Mouse (Mus musculus) kidney, adult 9 months (tissue): Measurements from ENCODE around the gene Susd1.

Experiments
- DNase-seq: peaks from one replicate; pipeline ENCODE4 v3.0.0; 2022

Susd1 gene

GRCm38 (mm10) chr4:59379876-59380275 is 58.6 kb downstream of the Susd1 start:
- no peak for DNase-seq

GRCm38 (mm10) chr4:59378631-59379030 is 59.8 kb downstream of the Susd1 start:
- no peak for DNase-seq

GRCm38 (mm10) chr4:59374271-59374938 is 64.0 kb downstream of the Susd1 start:
- DNase-seq, result no peak

- no peak for DNase-seq
These were observed 65.8 kb downstream of the Susd1 start for GRCm38 (mm10) chr4:59372546-59373157.

- no peak for DNase-seq
These were observed 66.5 kb downstream of the Susd1 start for GRCm38 (mm10) chr4:59371910-59372309.

GRCm38 (mm10) chr4:59369941-59370340 is 68.5 kb downstream of the Susd1 start:
- DNase-seq, result no peak

GRCm38 (mm10) chr4:59368118-59368517 is 70.3 kb downstream of the Susd1 start:
- DNase-seq, result no peak

GRCm38 (mm10) chr4:59366206-59366605 is 72.2 kb downstream of the Susd1 start:
- DNase-seq, result no peak

GRCm38 (mm10) chr4:59365571-59365970 is 72.9 kb downstream of the Susd1 start:
- DNase-seq, result no peak

GRCm38 (mm10) chr4:59364229-59365173 is 73.9 kb downstream of the Susd1 start:
- no peak for DNase-seq

- peak; percentile 59 for DNase-seq
These were observed 75.4 kb downstream of the Susd1 start for GRCm38 (mm10) chr4:59363041-59363440.

GRCm38 (mm10) chr4:59360704-59361103 is 77.7 kb downstream of the Susd1 start:
- peak; percentile 85 for DNase-seq

GRCm38 (mm10) chr4:59359921-59360320 is 78.5 kb downstream of the Susd1 start:
- no peak for DNase-seq

GRCm38 (mm10) chr4:59358960-59359359 is 79.5 kb downstream of the Susd1 start:
- DNase-seq, result no peak

GRCm38 (mm10) chr4:59355421-59355820 is 83.0 kb downstream of the Susd1 start:
- no peak for DNase-seq

- DNase-seq, result no peak
These were observed 83.8 kb downstream of the Susd1 start for GRCm38 (mm10) chr4:59354666-59355065.

- no peak for DNase-seq
These were observed 86.5 kb downstream of the Susd1 start for GRCm38 (mm10) chr4:59351938-59352337.

- DNase-seq, result no peak
These were observed 88.1 kb downstream of the Susd1 start for GRCm38 (mm10) chr4:59350354-59350753.

GRCm38 (mm10) chr4:59349425-59350185 is 88.8 kb downstream of the Susd1 start:
- DNase-seq, result no peak

- peak; percentile 86 for DNase-seq
These were observed 97.7 kb downstream of the Susd1 start for GRCm38 (mm10) chr4:59340714-59341113.

- DNase-seq, result no peak
These were observed 98.4 kb downstream of the Susd1 start for GRCm38 (mm10) chr4:59340046-59340445.

- no peak for DNase-seq
These were observed 99.4 kb downstream of the Susd1 start for GRCm38 (mm10) chr4:59338896-59339535.
